Mouse (Mus musculus) urinary bladder, adult 18-20 months (tissue): Measurements from ENCODE around the gene A030005K14Rik.

ENCODE experiments used
- DNase-seq, 2 experiments: peaks; one replicate each; pipeline ENCODE4 v3.0.0; 2022; ENCODE audit warnings: low spot score in 2 of 2, mixed read lengths in 2 of 2

The A030005K14Rik gene

GRCm38 (mm10) chr1:83036892-83037667, 22.1 kb downstream of the A030005K14Rik start:
- DNase-seq: no peak

- no peak for DNase-seq
Observed at GRCm38 (mm10) chr1:83034509-83034908, 24.7 kb downstream of the A030005K14Rik start.

- no peak for DNase-seq
Observed at GRCm38 (mm10) chr1:83032508-83032907, 26.7 kb downstream of the A030005K14Rik start.

GRCm38 (mm10) chr1:83031950-83032349, 27.2 kb downstream of the A030005K14Rik start:
- no peak for DNase-seq

GRCm38 (mm10) chr1:83016556-83016955, 42.6 kb downstream of the A030005K14Rik start:
- DNase-seq: no peak

- DNase-seq: no peak
Observed at GRCm38 (mm10) chr1:83015329-83015879, 43.8 kb downstream of the A030005K14Rik start.

- DNase-seq: no peak
Observed at GRCm38 (mm10) chr1:83014477-83014876, 44.7 kb downstream of the A030005K14Rik start.
